In the genomic region with DNA sequence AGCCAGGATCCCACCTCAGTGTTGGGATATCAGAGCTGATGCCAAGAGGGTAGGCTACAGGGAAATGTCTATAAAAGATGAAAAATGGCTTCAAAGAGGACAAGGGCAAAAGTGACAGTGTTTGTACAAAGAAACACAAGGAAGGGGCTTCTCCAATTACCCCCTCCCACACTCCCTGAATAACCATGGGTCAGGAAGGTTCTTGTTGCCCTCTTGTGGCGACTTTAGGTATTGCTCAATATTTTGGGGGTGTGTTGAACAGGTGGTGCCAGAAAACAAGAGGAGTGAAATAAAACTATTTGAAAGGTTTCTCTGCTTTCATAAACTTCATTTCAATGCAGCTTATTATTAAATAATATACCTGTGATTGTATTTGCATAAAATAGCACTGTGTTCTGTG, we compare ENCODE assay signal across 8 mouse cellular contexts. TPM values are rescaled to one million over a fixed set of nuclear protein-coding genes. Genes with fewer than 3 reads are reported as not detected.
DNase-seq lines count a peak whose midpoint lies in the region; ATAC-seq and TF ChIP-seq lines count a peak whose summit lies in the region.

No protein-coding gene starts in this region.

- TF ChIP-seq CTCF in heart, postnatal 0 days (IDR thresholded peaks at IDR 0.05; ENCODE audit: low read depth) = peak; percentile 82

- 9% methylated on average over 1 of the region's 1 CpGs for WGBS in midbrain, embryonic 11.5 days
- 2% methylated on average over 1 of the region's 1 CpGs for WGBS in midbrain, embryonic 15.5 days
- 10% methylated on average over 1 of the region's 1 CpGs for WGBS in heart, postnatal 0 days
- WGBS in limb, embryonic 14.5 days = 0% methylated on average over 1 of the region's 1 CpGs

- no peak overlapping the region for H3K4me3 ChIP-seq in midbrain, embryonic 11.5 days (ENCODE audit: low read depth, low read length)
- no peak overlapping the region for H3K4me3 ChIP-seq in midbrain, embryonic 15.5 days
- no peak overlapping the region for H3K4me3 ChIP-seq in heart, postnatal 0 days (ENCODE audit: low read depth, low read length)
- H3K4me3 ChIP-seq in limb, embryonic 14.5 days (replicated peaks; ENCODE audit: low read length) = no peak overlapping the region

- TF ChIP-seq POLR2A in limb, embryonic 14.5 days (IDR thresholded peaks at IDR 0.05; ENCODE audit: borderline replicate concordance, extremely low read depth, insufficient read depth, insufficient read length) = no peak

- peak; percentile 92 for DNase-seq in midbrain, embryonic 11.5 days (ENCODE audit: low spot score, missing footprints)
- peak; percentile 12 for DNase-seq in Muller cell, postnatal 12 days (ENCODE audit: inconsistent ontology term)
- DNase-seq in cerebellum, adult 18-20 months = peak; percentile 54 to 56
- peak; percentile 11 for DNase-seq in heart, postnatal 0 days (ENCODE audit: low spot score)
- peak; percentile 60 for DNase-seq in limb, embryonic 14.5 days (ENCODE audit: low spot score)
- DNase-seq in retina, postnatal 7 days (ENCODE audit: low read depth, low spot score) = peak; percentile 33
- DNase-seq in ovary, postnatal 36 days (ENCODE audit: low spot score) = no peak

- no peak overlapping the region for H3K9ac ChIP-seq in midbrain, embryonic 11.5 days (ENCODE audit: low read length)
- no peak overlapping the region for H3K9ac ChIP-seq in midbrain, embryonic 15.5 days
- H3K9ac ChIP-seq in heart, postnatal 0 days (replicated peaks; ENCODE audit: low read depth, low read length) = no peak overlapping the region
- no peak overlapping the region for H3K9ac ChIP-seq in limb, embryonic 14.5 days (ENCODE audit: low read depth, low read length, severe bottlenecking)

- no peaks in the 10 kb centered on the region for H3K36me3 ChIP-seq in midbrain, embryonic 11.5 days (ENCODE audit: control insufficient read depth, insufficient read depth, low read length)
- peaks cover 9% of the 10 kb centered on the region; the same call in 1 of the 2 replicates for H3K36me3 ChIP-seq in midbrain, embryonic 15.5 days (replicated peaks)
- no peaks in the 10 kb centered on the region for H3K36me3 ChIP-seq in heart, postnatal 0 days (replicated peaks; ENCODE audit: control insufficient read depth, insufficient read depth, low read length)
- H3K36me3 ChIP-seq in limb, embryonic 14.5 days (ENCODE audit: control insufficient read depth, insufficient read depth, low read length) = peaks cover 7% of the 10 kb centered on the region

- no peaks in the 10 kb centered on the region for H3K27me3 ChIP-seq in midbrain, embryonic 11.5 days (ENCODE audit: control insufficient read depth, insufficient read depth, low read length)
- H3K27me3 ChIP-seq in midbrain, embryonic 15.5 days (replicated peaks) = no peaks in the 10 kb centered on the region
- H3K27me3 ChIP-seq in heart, postnatal 0 days (ENCODE audit: control insufficient read depth, insufficient read depth, low read length) = no peaks in the 10 kb centered on the region
- no peaks in the 10 kb centered on the region for H3K27me3 ChIP-seq in limb, embryonic 14.5 days (ENCODE audit: control insufficient read depth, insufficient read depth, low read length)

- no peaks in the 10 kb centered on the region for H3K9me3 ChIP-seq in midbrain, embryonic 11.5 days (ENCODE audit: control insufficient read depth, low read length)
- H3K9me3 ChIP-seq in midbrain, embryonic 15.5 days = no peaks in the 10 kb centered on the region
- H3K9me3 ChIP-seq in heart, postnatal 0 days (replicated peaks; ENCODE audit: control insufficient read depth, low read length) = no peaks in the 10 kb centered on the region
- H3K9me3 ChIP-seq in limb, embryonic 14.5 days (ENCODE audit: control insufficient read depth, low read length) = no peaks in the 10 kb centered on the region

- H3K27ac ChIP-seq in midbrain, embryonic 11.5 days (ENCODE audit: low read depth, low read length) = no peak overlapping the region
- no peak overlapping the region for H3K27ac ChIP-seq in midbrain, embryonic 15.5 days
- H3K27ac ChIP-seq in heart, postnatal 0 days (ENCODE audit: low read depth) = no peak overlapping the region
- no peak overlapping the region for H3K27ac ChIP-seq in limb, embryonic 14.5 days (replicated peaks; ENCODE audit: low read depth, low read length)

- H3K4me1 ChIP-seq in midbrain, embryonic 11.5 days (ENCODE audit: control insufficient read depth, insufficient read depth, low read length) = no peaks in the 10 kb centered on the region
- H3K4me1 ChIP-seq in midbrain, embryonic 15.5 days = no peaks in the 10 kb centered on the region
- H3K4me1 ChIP-seq in heart, postnatal 0 days (ENCODE audit: control insufficient read depth, insufficient read depth) = no peaks in the 10 kb centered on the region
- no peaks in the 10 kb centered on the region for H3K4me1 ChIP-seq in limb, embryonic 14.5 days (ENCODE audit: control insufficient read depth, insufficient read depth, low read length)

- no peak overlapping the region for H3K4me2 ChIP-seq in midbrain, embryonic 11.5 days
- no peak overlapping the region for H3K4me2 ChIP-seq in midbrain, embryonic 15.5 days
- H3K4me2 ChIP-seq in heart, postnatal 0 days (ENCODE audit: low read depth, low read length) = no peak overlapping the region
- H3K4me2 ChIP-seq in limb, embryonic 14.5 days (replicated peaks; ENCODE audit: low read depth, low read length, severe bottlenecking) = no peak overlapping the region

- no peak for TF ChIP-seq EP300 in heart, postnatal 0 days (IDR thresholded peaks at IDR 0.05; ENCODE audit: low read depth)

- ATAC-seq in midbrain, embryonic 11.5 days (ENCODE audit: low FRiP score) = peak; percentile 57; the same call in 1 of the 2 replicates
- no peak for ATAC-seq in midbrain, embryonic 15.5 days (replicated peaks)
- ATAC-seq in heart, postnatal 0 days (ENCODE audit: insufficient read depth, low read depth) = no peak
- ATAC-seq in limb, embryonic 14.5 days (ENCODE audit: low FRiP score, low read depth) = no peak

RNA-seq across cellular contexts. Expression of gene Zfp931, which starts 20.1 kb away (rescaled TPM):
- polyA plus RNA-seq in midbrain, embryonic 11.5 days (2014; fragmentation: Nextera tagmentation; extraction: Ambion mirVana) = 16.3 and 17.6 TPM in 2 replicates
- 15.0 TPM in 2 replicates for polyA plus RNA-seq in midbrain, embryonic 15.5 days (2015; fragmentation: Nextera tagmentation; extraction: Ambion mirVana)
- 4.6 and 9.7 TPM in 2 replicates for total RNA-seq in heart, postnatal 0 days (2014; rRNA removed; ENCODE audit: low replicate concordance)
- 7.7 and 8.8 TPM in 2 replicates for polyA plus RNA-seq in heart, postnatal 0 days (2015; fragmentation: Nextera tagmentation; extraction: Ambion mirVana)
- polyA plus RNA-seq in limb, embryonic 14.5 days (2012; rRNA removed) = 6.9 and 9.6 TPM in 2 replicates
- 14.7 and 16.2 TPM in 2 replicates for polyA plus RNA-seq in limb, embryonic 14.5 days (2014; fragmentation: Nextera tagmentation; extraction: Ambion mirVana)

RNA-seq across cellular contexts. Expression of gene Zfp971, which starts 35.1 kb away (rescaled TPM):
- polyA plus RNA-seq in midbrain, embryonic 11.5 days (2014; fragmentation: Nextera tagmentation; extraction: Ambion mirVana) = 14.6 and 15.0 TPM in 2 replicates
- 9.3 TPM in 2 replicates for polyA plus RNA-seq in midbrain, embryonic 15.5 days (2015; fragmentation: Nextera tagmentation; extraction: Ambion mirVana)
- total RNA-seq in heart, postnatal 0 days (2014; rRNA removed; ENCODE audit: low replicate concordance) = 9.7 and 24.4 TPM in 2 replicates
- polyA plus RNA-seq in heart, postnatal 0 days (2015; fragmentation: Nextera tagmentation; extraction: Ambion mirVana) = 13.6 and 15.2 TPM in 2 replicates
- polyA plus RNA-seq in limb, embryonic 14.5 days (2012; rRNA removed) = 4.0 and 7.2 TPM in 2 replicates
- polyA plus RNA-seq in limb, embryonic 14.5 days (2014; fragmentation: Nextera tagmentation; extraction: Ambion mirVana) = 13.5 and 14.5 TPM in 2 replicates
